Mouse (Mus musculus) right cerebral cortex, postnatal 4 days (tissue): ENCODE data around the gene 2010111I01Rik.
A peak's percentile ranks its signal among the peaks of the same experiment; 100 is the strongest.

ENCODE experiments used
- DNase-seq: peaks from one replicate; pipeline ENCODE4 v3.0.0-alpha.2; 2022

Gene 2010111I01Rik

DNA sequence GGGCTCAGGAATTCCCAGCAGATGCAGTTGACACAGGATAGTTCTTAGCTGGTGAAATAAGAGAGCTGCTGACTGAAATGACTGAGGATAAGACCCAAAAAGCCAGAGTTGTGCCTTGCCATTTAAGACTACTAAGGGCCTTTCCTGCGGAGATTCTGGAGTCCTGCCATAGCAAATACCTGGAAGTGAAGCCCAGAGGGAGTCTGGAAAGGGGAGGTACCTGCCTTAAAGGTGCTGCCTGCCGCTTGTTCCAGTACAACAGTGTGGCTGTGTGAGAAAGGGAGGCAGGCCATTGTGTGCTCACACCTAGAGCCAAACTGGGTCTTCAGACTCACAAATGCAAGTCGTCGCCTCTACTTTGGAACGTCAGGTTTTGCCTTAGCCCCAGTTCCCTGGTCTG lies 305.5 kb downstream of the 2010111I01Rik start:
- DNase-seq = no peak

DNA sequence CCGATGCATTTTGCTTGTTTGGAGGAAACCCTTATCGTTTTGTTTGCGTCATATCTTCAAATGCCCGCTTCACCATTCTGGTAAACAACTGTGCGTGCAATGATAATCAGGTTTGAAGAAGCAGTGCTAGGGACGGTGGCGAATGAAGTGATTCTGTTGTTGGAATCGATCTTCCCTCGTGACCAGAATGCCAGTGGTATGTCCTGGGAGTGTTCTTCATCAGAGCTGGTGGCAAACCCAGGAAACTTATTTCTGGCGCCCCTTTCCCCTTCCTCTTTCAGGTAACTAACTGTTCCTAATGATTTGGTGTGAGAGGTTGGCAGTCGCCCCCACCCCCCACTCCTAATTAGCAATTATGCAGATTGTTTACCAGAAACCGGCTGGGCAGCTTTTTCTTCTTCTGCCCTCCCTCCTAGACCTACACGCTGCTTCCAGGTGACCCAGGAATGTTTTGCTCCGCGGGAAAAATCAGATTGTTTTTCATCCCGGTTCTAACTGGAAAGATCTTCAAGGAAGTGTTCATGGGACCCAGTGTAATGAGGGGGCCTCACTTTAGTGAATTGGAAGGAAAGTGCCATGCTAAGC lies 307.4 kb downstream of the 2010111I01Rik start:
- DNase-seq = no peak

DNA sequence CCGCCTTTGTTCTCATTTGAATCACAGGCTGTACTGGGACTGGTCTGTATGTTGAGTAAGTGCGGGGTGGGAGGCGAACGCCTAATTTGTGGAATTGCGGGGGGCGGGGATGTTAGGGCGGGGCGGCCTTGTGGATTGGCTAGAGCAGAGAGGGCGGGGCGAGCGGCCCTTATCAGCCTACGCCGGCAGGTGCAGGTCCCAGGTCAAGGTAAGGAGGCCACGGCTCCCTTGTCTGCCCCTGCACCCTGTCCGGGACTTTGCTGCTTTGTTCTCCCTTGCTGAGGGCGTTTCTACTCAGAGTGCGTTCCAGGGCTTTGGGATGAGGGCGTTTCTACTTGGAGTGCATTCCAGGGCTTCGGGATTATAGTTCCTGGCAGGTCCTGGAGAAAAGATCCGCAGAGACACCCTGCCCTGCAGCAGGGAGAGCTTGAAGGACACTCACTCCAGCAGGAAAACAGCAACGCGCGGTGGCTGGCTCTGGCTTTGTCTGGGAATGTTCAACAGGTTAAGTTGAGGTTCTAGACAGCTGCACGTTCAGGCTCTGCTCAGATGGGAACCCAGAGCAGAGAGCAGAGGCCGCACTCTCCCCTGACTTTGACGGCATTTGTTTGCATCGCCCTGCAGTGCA lies 308.0 kb downstream of the 2010111I01Rik start:
- peak; percentile 48 for DNase-seq

GRCm38 (mm10) chr13:63273859-63274258 lies 309.2 kb downstream of the 2010111I01Rik start:
- no peak for DNase-seq

GRCm38 (mm10) chr13:63274488-63275166 lies 309.9 kb downstream of the 2010111I01Rik start:
- no peak for DNase-seq

DNA sequence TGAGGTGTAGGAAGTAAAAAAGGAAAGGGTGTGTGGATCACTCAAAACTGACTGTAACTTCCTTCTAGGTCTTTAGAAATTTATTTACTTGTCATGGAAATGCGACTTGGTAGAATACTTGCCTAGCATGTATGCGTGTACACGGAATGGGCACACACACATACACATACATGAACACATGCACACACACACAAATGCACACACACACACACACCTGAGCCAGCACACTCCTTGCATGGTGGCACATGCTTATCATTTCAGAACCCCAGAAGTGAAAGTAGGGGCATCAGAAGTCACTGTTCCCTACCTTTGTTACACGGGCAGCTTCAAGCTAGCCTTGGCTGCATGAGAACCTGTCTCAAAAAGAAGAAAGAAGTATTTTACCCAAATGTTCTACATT lies 311.7 kb downstream of the 2010111I01Rik start:
- no peak for DNase-seq

- DNase-seq = no peak
Measured at GRCm38 (mm10) chr13:63277316-63277715, 312.6 kb downstream of the 2010111I01Rik start.

DNA sequence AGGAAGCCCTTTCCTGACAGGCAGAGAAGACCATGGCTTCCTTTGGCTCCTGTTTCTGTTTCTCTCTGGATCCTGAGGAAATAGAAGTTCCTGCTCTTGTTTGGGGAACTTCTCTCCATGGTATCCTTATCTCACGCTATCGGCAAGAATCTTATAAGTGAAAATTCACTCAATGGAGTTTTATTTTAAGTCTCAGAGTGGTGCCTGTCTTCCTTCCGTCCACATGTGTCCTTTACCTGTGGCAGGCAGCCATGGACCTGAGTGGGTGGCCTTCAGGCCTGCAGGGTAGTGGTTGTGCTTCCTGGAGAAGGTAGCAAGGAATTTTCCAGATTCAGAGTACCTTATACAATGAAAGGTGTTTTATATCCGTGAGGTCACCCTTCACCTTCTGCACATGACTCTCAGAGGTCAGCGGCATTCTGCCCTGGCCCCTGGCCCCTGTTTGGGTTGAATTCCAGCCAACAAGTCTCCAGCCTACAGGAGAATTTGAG lies 313.5 kb downstream of the 2010111I01Rik start:
- DNase-seq = no peak

GRCm38 (mm10) chr13:63278796-63279475 lies 314.2 kb downstream of the 2010111I01Rik start:
- DNase-seq = no peak

GRCm38 (mm10) chr13:63279807-63280206 lies 315.1 kb downstream of the 2010111I01Rik start:
- no peak for DNase-seq

DNA sequence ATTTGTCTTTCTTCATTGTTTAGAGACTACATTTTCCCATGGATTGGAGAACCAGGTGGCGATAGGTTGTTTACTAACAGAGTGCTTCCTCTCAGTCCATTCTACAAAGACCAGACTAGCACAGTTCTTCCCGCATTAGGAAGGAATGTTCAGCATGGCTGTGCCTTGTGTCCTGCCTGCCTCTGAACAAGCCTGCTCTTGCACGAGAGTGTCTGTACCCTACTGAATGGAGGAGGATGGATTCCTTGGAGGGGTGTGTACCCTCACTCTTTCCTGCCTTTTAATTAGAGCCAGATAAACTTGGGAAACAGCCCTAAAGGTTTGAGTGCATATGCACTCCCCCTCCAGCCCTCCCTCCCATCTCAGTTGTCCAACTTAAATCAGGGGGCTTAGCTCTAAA lies 315.7 kb downstream of the 2010111I01Rik start:
- no peak for DNase-seq

- no peak for DNase-seq
Measured at GRCm38 (mm10) chr13:63281206-63281605, 316.5 kb downstream of the 2010111I01Rik start.

- DNase-seq = no peak
Measured at GRCm38 (mm10) chr13:63283236-63283635, 318.5 kb downstream of the 2010111I01Rik start.

DNA sequence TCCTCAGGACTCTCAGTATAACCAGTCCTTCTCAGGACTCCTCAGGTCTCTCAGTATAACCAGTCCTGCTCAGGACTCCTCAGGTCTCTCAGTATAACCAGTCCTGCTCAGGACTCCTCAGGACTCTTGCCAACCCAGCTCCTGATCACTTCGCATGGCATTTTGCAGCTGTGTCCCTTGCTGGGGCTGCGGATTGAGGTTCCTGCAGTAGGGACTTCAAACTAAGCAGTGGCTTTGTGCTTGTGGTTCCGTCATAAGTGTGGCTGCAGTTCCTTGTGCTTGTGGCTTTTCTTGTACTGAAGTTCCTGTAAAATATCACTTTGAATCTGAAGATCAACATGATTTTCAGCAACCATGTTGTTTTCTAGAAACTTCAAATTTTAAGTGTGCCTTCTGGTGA lies 320.1 kb downstream of the 2010111I01Rik start:
- no peak for DNase-seq

DNA sequence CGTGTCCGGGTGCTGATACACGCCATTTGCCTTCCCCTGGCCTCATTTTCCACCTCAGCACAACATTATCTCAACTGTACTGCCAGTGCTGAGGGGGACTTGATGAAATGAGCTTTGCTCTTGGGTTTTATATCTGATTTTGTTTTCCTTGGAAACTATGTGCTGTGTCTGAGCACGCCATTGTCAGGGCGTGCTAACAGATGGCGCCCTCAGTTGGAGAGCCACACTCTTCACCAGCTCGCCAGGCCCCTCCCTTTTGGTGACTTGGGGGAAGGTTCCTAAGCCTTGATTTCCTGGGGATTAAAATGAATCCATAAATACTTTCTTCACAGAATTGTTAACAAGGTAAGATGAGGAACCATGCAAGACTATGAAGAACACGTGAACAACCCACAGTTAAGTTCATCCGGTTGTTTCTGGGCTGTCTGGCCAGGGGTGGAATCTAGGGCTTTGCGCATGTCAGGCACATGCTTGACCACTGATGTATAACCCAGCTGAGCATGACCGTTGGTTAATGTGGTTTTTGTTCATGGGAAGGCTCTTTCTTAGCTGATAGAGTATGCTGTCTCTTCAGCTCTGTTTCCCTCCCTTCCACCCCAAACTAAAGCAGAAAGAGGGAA lies 321.9 kb downstream of the 2010111I01Rik start:
- DNase-seq = no peak

DNA sequence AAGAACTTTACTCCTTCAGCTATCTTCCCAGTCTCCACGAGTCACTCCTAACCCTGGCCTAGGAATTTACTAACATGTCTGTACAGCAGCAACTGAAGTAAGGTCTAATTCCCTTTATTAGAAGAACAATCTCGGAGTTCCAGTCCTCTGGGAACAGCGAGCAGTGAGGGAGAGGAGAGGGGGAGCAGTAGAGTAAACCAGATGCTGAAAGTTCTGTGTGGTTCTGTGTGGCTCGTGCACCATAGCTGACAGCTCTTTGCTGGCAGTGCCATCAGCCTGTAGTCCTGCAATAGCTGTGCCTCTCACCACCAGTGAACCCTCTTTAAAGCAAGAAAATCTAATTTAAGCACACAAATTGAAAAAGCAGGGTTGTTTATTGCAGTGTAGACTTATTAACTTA lies 324.5 kb downstream of the 2010111I01Rik start:
- DNase-seq = no peak

DNA sequence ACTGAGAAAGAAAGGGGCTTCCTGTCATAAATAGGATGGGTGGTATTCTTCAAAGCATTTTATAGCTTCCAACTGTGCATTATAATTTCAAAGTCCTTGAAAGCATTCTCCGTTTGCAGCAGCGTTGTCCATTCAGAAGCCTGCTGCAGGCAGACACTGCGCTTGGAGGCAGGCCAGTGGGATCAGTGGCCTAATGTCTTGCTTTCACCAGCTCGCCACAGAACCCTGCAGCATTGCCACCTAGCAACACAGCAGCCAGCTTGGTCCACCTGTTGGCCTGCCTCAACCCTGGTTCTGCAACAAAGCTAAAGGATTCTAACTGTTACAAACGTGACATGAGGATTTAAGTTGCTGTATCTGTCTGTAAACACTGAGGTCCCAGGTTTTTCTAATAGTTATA lies 325.0 kb downstream of the 2010111I01Rik start:
- DNase-seq = no peak

DNA sequence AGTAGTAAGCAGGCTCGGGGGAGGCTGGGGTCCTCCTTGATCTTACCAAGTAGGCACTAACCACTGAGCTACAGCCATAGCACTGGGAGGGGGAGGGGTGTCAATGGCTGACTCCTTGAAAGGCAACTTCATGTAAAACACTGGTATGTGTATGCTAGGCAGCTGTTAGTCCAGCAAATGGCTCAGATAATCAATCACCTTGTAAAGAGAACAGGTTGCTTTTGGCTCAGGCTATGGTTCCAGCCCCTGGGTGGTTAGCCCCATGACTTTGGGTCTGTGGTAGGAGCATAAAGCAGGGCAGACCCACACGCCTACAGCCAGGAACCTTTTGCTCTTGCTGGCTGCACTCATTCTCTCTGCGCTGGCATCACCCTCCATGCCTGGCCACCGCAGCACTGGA lies 325.4 kb downstream of the 2010111I01Rik start:
- DNase-seq = no peak

- DNase-seq = no peak
Measured at GRCm38 (mm10) chr13:63291016-63291415, 326.3 kb downstream of the 2010111I01Rik start.

- no peak for DNase-seq
Measured at GRCm38 (mm10) chr13:63293647-63294046, 329.0 kb downstream of the 2010111I01Rik start.

- no peak for DNase-seq
Measured at GRCm38 (mm10) chr13:63294359-63295193, 329.9 kb downstream of the 2010111I01Rik start.

GRCm38 (mm10) chr13:63296300-63296699 lies 331.6 kb downstream of the 2010111I01Rik start:
- no peak for DNase-seq
